Mouse (Mus musculus) urinary bladder, postnatal 0 days (tissue): ENCODE measurements around the gene Pira2. TPM values are rescaled to one million over a fixed set of nuclear protein-coding genes. Genes with fewer than 3 reads are reported as not detected.

Source experiments
- polyA plus RNA-seq: library from polyadenylated mRNA; unstranded; fragments of >200 nt; fragmentation: Nextera tagmentation; extraction: Ambion mirVana; gene quantifications from 2 replicates; pipeline ENCODE4 v1.2.1, GENCODE M21; 2015

The Pira2 gene
- 0.53 and 0.67 TPM in 2 replicates for polyA plus RNA-seq

GRCm38 (mm10) chr7:3844951-3845350, at the start of gene Pira2:
TSS of gene Pira2 (minus strand) at chr7:3845051.

DNA sequence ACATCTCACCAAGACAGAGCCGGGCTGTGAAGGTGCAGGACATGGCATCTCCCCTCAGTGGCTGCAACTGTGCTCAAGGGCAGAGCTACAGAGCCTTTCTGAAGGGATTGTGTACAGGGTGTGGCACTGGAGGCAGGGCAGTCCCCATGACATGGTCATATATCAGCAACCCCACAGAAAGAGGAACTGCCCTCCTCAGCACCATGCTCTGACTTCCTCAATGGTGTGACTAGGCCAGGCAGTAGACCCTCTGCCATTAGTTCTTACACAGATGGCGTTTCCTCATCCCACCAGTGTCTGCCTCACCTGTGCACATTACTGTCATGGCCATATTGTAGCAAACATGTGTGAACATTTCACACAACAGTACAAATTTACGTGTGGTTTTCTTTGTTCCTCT, 19.3 kb downstream of the Pira2 start, which contains the start of gene Gm15448:
Gm15448 (minus strand) TSS at position 89 of the 400 bp plus-strand sequence.

Other genes with a start within 250 kb of the Pira2 start
- gene Oscar, start 228.9 kb downstream of the Pira2 start, polyA plus RNA-seq, result not detected in 2 replicates
- gene Ndufa3, start 227.7 kb downstream of the Pira2 start, polyA plus RNA-seq, result 504 and 592 TPM in 2 replicates
- gene Tfpt, start 215.1 kb downstream of the Pira2 start, polyA plus RNA-seq, result 11.3 and 12.6 TPM in 2 replicates
- 43.3 and 43.9 TPM in 2 replicates for gene Prpf31, start 215.1 kb downstream of the Pira2 start, polyA plus RNA-seq
- 22.0 and 22.5 TPM in 2 replicates for gene Cnot3, start 199.8 kb downstream of the Pira2 start, polyA plus RNA-seq
- 14.5 and 16.8 TPM in 2 replicates for gene Leng1, start 179.2 kb downstream of the Pira2 start, polyA plus RNA-seq
- gene Tmc4, start 167.5 kb downstream of the Pira2 start, polyA plus RNA-seq, result 43.7 and 43.8 TPM in 2 replicates
- gene Tsen34, start 152.2 kb downstream of the Pira2 start, polyA plus RNA-seq, result 159 and 166 TPM in 2 replicates
- gene Mboat7, start 151.5 kb downstream of the Pira2 start, polyA plus RNA-seq, result 32.8 and 37.9 TPM in 2 replicates
- gene Rps9, start 141.1 kb downstream of the Pira2 start, polyA plus RNA-seq, result 952 and 1,003 TPM in 2 replicates
- 2.0 and 4.9 TPM in 2 replicates for gene Pirb, start 124.7 kb downstream of the Pira2 start, polyA plus RNA-seq
- gene Gm15448, start 19.4 kb downstream of the Pira2 start, polyA plus RNA-seq, result not detected in 2 replicates
- gene Gm14548, start 53.1 kb upstream of the Pira2 start, polyA plus RNA-seq, result 0.30 and 0.34 TPM in 2 replicates
- 0.08 and 0.17 TPM in 2 replicates for gene Lilra6, start 70.5 kb upstream of the Pira2 start, polyA plus RNA-seq
- gene Lair1, start 218.2 kb upstream of the Pira2 start, polyA plus RNA-seq, result 0.67 and 3.2 TPM in 2 replicates